Mouse (Mus musculus) frontal cortex, adult (tissue): ENCODE results near the gene Gpr157.

Source experiments
- ATAC-seq: cut with Nextera tagmentation; 2 replicates; pipeline ENCODE4 v1.9.2; 2017; ENCODE audit warnings: mild to moderate bottlenecking, moderate library complexity, mixed read lengths; ENCODE audit not compliant: low TSS enrichment

The Gpr157 gene

GRCm38 (mm10) chr4:150146286-150146685 is 59.1 kb downstream of the Gpr157 start:
- ATAC-seq = no peak

- ATAC-seq = no peak
These were observed 63.9 kb downstream of the Gpr157 start for GRCm38 (mm10) chr4:150151045-150151444.

DNA sequence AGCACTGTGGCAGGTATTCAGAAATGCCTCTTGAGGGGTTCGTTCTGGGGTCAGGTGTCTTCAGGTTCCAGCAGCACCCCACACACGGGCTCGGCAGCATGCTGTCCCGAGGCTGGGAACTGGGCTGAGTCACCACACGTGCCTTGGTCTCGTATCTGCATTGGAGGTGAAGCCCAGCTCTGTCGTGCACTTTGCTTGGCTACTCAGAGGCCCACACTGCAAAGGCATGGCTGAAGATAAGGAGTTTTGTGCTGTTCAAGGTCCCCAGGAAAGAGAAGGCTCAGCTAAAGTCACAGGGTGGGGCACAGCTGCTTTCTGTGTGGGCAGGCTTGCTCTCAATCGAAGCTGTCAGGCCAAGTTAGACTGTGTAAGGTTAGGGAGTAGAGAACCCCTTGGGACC is 65.3 kb downstream of the Gpr157 start:
- ATAC-seq = no peak

- ATAC-seq = no peak
These were observed 68.1 kb downstream of the Gpr157 start for GRCm38 (mm10) chr4:150155301-150155700.
